Mouse (Mus musculus): ENCODE measurements at regions not wholly inside any gene's neighbourhood (a gene's known extent, or its start where the extent isn't known, plus 50 kb on each side); places are given as distances from the start of the nearest gene placed in this dataset.
A peak's percentile ranks its signal among the peaks of the same experiment; 100 is the strongest.

GRCm38 (mm10) chr13:46222031-46222430, 51.5 kb upstream of the Stmnd1 start:
- DNase-seq, result peak; percentile 7

- DNase-seq, result peak; percentile 23
Observed at GRCm38 (mm10) chr13:46218101-46218701, 55.3 kb upstream of the Stmnd1 start.

- no peak for DNase-seq
Observed at GRCm38 (mm10) chr13:46216954-46217838, 56.3 kb upstream of the Stmnd1 start.

- DNase-seq, result no peak
Observed at GRCm38 (mm10) chr13:46203551-46203950, 70.0 kb upstream of the Stmnd1 start.

- no peak for DNase-seq
Observed at GRCm38 (mm10) chr13:46202586-46202985, 70.9 kb upstream of the Stmnd1 start.

- DNase-seq, result no peak
Observed at GRCm38 (mm10) chr13:46201029-46201599, 72.4 kb upstream of the Stmnd1 start.

- DNase-seq, result no peak
Observed at GRCm38 (mm10) chr13:46193131-46193530, 80.4 kb upstream of the Stmnd1 start.

- no peak for DNase-seq
Observed at GRCm38 (mm10) chr13:46189726-46190125, 83.8 kb upstream of the Stmnd1 start.

GRCm38 (mm10) chr13:46182851-46183250, 90.7 kb upstream of the Stmnd1 start:
- peak; percentile 53 for DNase-seq

- peak; percentile 30 for DNase-seq
Observed at GRCm38 (mm10) chr13:46180606-46181133, 92.9 kb upstream of the Stmnd1 start.

GRCm38 (mm10) chr13:46179916-46180315, 93.6 kb upstream of the Stmnd1 start:
- DNase-seq, result no peak

GRCm38 (mm10) chr13:46173103-46173502, 100.4 kb upstream of the Stmnd1 start:
- DNase-seq, result no peak

GRCm38 (mm10) chr13:46162025-46162374, 111.5 kb upstream of the Stmnd1 start:
- DNase-seq, result peak; percentile 85

- no peak for DNase-seq
Observed at GRCm38 (mm10) chr13:46161261-46162024, 112.1 kb upstream of the Stmnd1 start.

GRCm38 (mm10) chr13:46159354-46159753, 114.2 kb upstream of the Stmnd1 start:
- no peak for DNase-seq

GRCm38 (mm10) chr13:46153282-46154260, 120.0 kb upstream of the Stmnd1 start:
- no peak for DNase-seq

GRCm38 (mm10) chr13:46140006-46140405, 133.5 kb upstream of the Stmnd1 start:
- DNase-seq, result no peak

GRCm38 (mm10) chr13:46139251-46139650, 134.3 kb upstream of the Stmnd1 start:
- DNase-seq, result no peak

- no peak for DNase-seq
Observed at GRCm38 (mm10) chr13:46135411-46135810, 138.1 kb upstream of the Stmnd1 start.

GRCm38 (mm10) chr13:46129236-46129855, 144.2 kb upstream of the Stmnd1 start:
- no peak for DNase-seq

- no peak for DNase-seq
Observed at GRCm38 (mm10) chr13:46123446-46123845, 150.1 kb upstream of the Stmnd1 start.

Data from lung, postnatal 36 days (tissue).